Comparison of ENCODE assay signal across 8 mouse cellular contexts in genomic region chr2:168590168-168590551, GRCm38 (mm10). TPM values are rescaled to one million over a fixed set of nuclear protein-coding genes. Genes with fewer than 3 reads are reported as not detected.
DNase-seq lines count a peak whose midpoint lies in the region; ATAC-seq lines count a peak whose summit lies in the region.

No protein-coding gene starts in this region.

- no peaks in the 10 kb centered on the region for H3K9me3 ChIP-seq in embryonic facial prominence, embryonic 10.5 days
- no peaks in the 10 kb centered on the region for H3K9me3 ChIP-seq in limb, embryonic 10.5 days (replicated peaks)
- H3K9me3 ChIP-seq in stomach, embryonic 16.5 days (replicated peaks; ENCODE audit: control insufficient read depth, low read length): no peaks in the 10 kb centered on the region

- peak overlapping the region; percentile 61 for H3K4me2 ChIP-seq in stomach, embryonic 16.5 days (ENCODE audit: low read depth, low read length)

- ATAC-seq in megakaryocyte-erythroid progenitor cell, adult 5-6 weeks (replicated peaks; ENCODE audit: low FRiP score, low TSS enrichment, poor library complexity, severe bottlenecking): peak; percentile 50
- peak; percentile 80 for ATAC-seq in stomach, embryonic 16.5 days (ENCODE audit: insufficient read depth, low FRiP score)

- WGBS in embryonic facial prominence, embryonic 10.5 days: 2% methylated on average over 38 of the region's 38 CpGs
- WGBS in limb, embryonic 10.5 days: 2% methylated on average over 38 of the region's 38 CpGs
- 1% methylated on average over 26 of the region's 38 CpGs for WGBS in stomach, embryonic 16.5 days

- no peaks in the 10 kb centered on the region for H3K36me3 ChIP-seq in embryonic facial prominence, embryonic 10.5 days (replicated peaks)
- no peaks in the 10 kb centered on the region for H3K36me3 ChIP-seq in limb, embryonic 10.5 days
- no peaks in the 10 kb centered on the region for H3K36me3 ChIP-seq in stomach, embryonic 16.5 days (ENCODE audit: control insufficient read depth, insufficient read depth, low read length)

- peaks cover 57% of the 10 kb centered on the region for H3K27me3 ChIP-seq in embryonic facial prominence, embryonic 10.5 days (replicated peaks; ENCODE audit: low read depth, poor library complexity, severe bottlenecking)
- H3K27me3 ChIP-seq in limb, embryonic 10.5 days (ENCODE audit: low read depth, poor library complexity, severe bottlenecking): peaks cover 64% of the 10 kb centered on the region
- peaks cover 14% of the 10 kb centered on the region; the same call in 1 of the 2 replicates for H3K27me3 ChIP-seq in stomach, embryonic 16.5 days (ENCODE audit: control insufficient read depth, insufficient read depth, low read length)

- intact Hi-C loops in heart, postnatal 36 days (cut with DNase I): no loop called here

- H3K4me1 ChIP-seq in embryonic facial prominence, embryonic 10.5 days: peaks cover 19% of the 10 kb centered on the region
- peaks cover 34% of the 10 kb centered on the region for H3K4me1 ChIP-seq in limb, embryonic 10.5 days
- peaks cover 9% of the 10 kb centered on the region; the same call in 1 of the 2 replicates for H3K4me1 ChIP-seq in stomach, embryonic 16.5 days (ENCODE audit: control insufficient read depth, insufficient read depth, low read length)

- peak; percentile 21 for DNase-seq in embryo, embryonic 10 days (ENCODE audit: low spot score)
- no peak for DNase-seq in embryo, embryonic 10.5 days (ENCODE audit: low spot score)
- peak; percentile 63 for DNase-seq in embryonic facial prominence, embryonic 10.5 days (ENCODE audit: low spot score)
- DNase-seq in heart, postnatal 36 days: peak; percentile 64
- DNase-seq in limb, embryonic 10.5 days (ENCODE audit: low spot score): peak; percentile 61
- no peak for DNase-seq in frontal cortex, postnatal 10 days (ENCODE audit: low spot score in 2 of 2)

- no peak overlapping the region for H3K27ac ChIP-seq in embryonic facial prominence, embryonic 10.5 days (replicated peaks)
- H3K27ac ChIP-seq in limb, embryonic 10.5 days: no peak overlapping the region
- no peak overlapping the region for H3K27ac ChIP-seq in stomach, embryonic 16.5 days (ENCODE audit: low read length)

- H3K9ac ChIP-seq in stomach, embryonic 16.5 days (ENCODE audit: low read length): peak overlapping the region; percentile 78

- H3K4me3 ChIP-seq in embryonic facial prominence, embryonic 10.5 days: peak overlapping the region; percentile 63
- peak overlapping the region; percentile 57 for H3K4me3 ChIP-seq in limb, embryonic 10.5 days
- peak overlapping the region; percentile 53 for H3K4me3 ChIP-seq in stomach, embryonic 16.5 days (replicated peaks; ENCODE audit: low read length)

RNA-seq across cellular contexts. Expression of gene Nfatc2, which starts 11.3 kb away (rescaled TPM):
- polyA plus RNA-seq in embryonic facial prominence, embryonic 10.5 days (2016; fragmentation: Nextera tagmentation; extraction: Ambion mirVana): 0.45 and 0.66 TPM in 2 replicates
- total RNA-seq in heart, postnatal 36 days (2021): 10 to 100 TPM; 16.2 to 18.1 TPM
- 1.0 and 3.2 TPM in 2 replicates for polyA plus RNA-seq in limb, embryonic 10.5 days (2016; fragmentation: Nextera tagmentation; extraction: Ambion mirVana)
- total RNA-seq in megakaryocyte-erythroid progenitor cell, adult 5-6 weeks (2014; fragmentation: Nextera tagmentation): 0.44 and 0.69 TPM in 2 replicates
- total RNA-seq in megakaryocyte-erythroid progenitor cell, adult 5-6 weeks (2017): 0.33 and 0.46 TPM in 2 replicates
- polyA plus RNA-seq in stomach, embryonic 16.5 days (2015; fragmentation: Nextera tagmentation; extraction: Ambion mirVana): 3.1 and 3.3 TPM in 2 replicates

Comparison
In these comparisons a context has a peak if more than half of its experiments do, and no peak if none do; other contexts are left out.
1. DNase-seq: peak in embryo, embryonic 10 days (single experiment), embryonic facial prominence, embryonic 10.5 days (single experiment), heart, postnatal 36 days (2 of 2) and limb, embryonic 10.5 days (single experiment); none in embryo, embryonic 10.5 days (single experiment) and frontal cortex, postnatal 10 days (0 of 2).
2. Peak in every context shown above with its lines, with median percentiles within 50 percentile points of each other: H3K4me3 ChIP-seq.